Mouse (Mus musculus) left cerebral cortex, postnatal 4 days (tissue): ENCODE results near the gene Arfip1. TPM values are rescaled to one million over a fixed set of nuclear protein-coding genes. Genes with fewer than 3 reads are reported as not detected.

Experiments used
- DNase-seq: peaks from one replicate; pipeline ENCODE4 v3.0.0-alpha.2; 2022
- intact Hi-C: fragments of 180-260 bp; cut with DNase I; formaldehyde crosslinking; loops from one replicate; pipeline ENCODE4 v1.15.1; 2025
- total RNA-seq, 2 experiments: library from RNA; stranded (reverse); gene quantifications; 2 replicates each; pipeline ENCODE4 v1.2.3; 2021

Arfip1 gene
- total RNA-seq, 2 experiments from 2014 or later = 14.8 TPM

- DNase-seq = no peak
- intact Hi-C loops = no loop called here
Measured at GRCm38 (mm10) chr3:84467419-84468110, 114.9 kb downstream of the Arfip1 start.

GRCm38 (mm10) chr3:84465822-84466500, 116.5 kb downstream of the Arfip1 start:
- intact Hi-C loops = no loop called here
- no peak for DNase-seq

GRCm38 (mm10) chr3:84461687-84462086, 120.7 kb downstream of the Arfip1 start:
- intact Hi-C loops = no loop called here
- no peak for DNase-seq

- intact Hi-C loops = no loop called here
- DNase-seq = no peak
Measured at GRCm38 (mm10) chr3:84460952-84461351, 121.5 kb downstream of the Arfip1 start.

GRCm38 (mm10) chr3:84460499-84460898, 121.9 kb downstream of the Arfip1 start:
- DNase-seq = no peak
- intact Hi-C loops = no loop called here

GRCm38 (mm10) chr3:84455733-84456417, 126.5 kb downstream of the Arfip1 start:
- DNase-seq = no peak

GRCm38 (mm10) chr3:84450651-84451050, 131.8 kb downstream of the Arfip1 start:
- DNase-seq = no peak

More at GRCm38 (mm10) chr3:84455733-84456417, 126.5 kb downstream of the Arfip1 start:
- intact Hi-C loops = no loop called here

GRCm38 (mm10) chr3:84449015-84449414, 133.4 kb downstream of the Arfip1 start:
- intact Hi-C loops = no loop called here
- no peak for DNase-seq

More at GRCm38 (mm10) chr3:84450651-84451050, 131.8 kb downstream of the Arfip1 start:
- intact Hi-C loops = no loop called here

- intact Hi-C loops = no loop called here
- DNase-seq = peak; percentile 42
Measured at GRCm38 (mm10) chr3:84447803-84448202, 134.6 kb downstream of the Arfip1 start.

Other genes with a start within 250 kb of the Arfip1 start
- gene Fhdc1, start 102.2 kb downstream of the Arfip1 start, total RNA-seq = 1 to 10 TPM; 3.3 to 5.2 TPM
- not detected for gene Tigd4, start 10.9 kb upstream of the Arfip1 start, total RNA-seq
- gene Tmem154, start 83.6 kb upstream of the Arfip1 start, total RNA-seq = 1 to 10 TPM; 1.4 to 1.7 TPM
- gene Fbxw7, start 232.6 kb upstream of the Arfip1 start, total RNA-seq = 100 to 1,000 TPM; 124 to 133 TPM